Mouse (Mus musculus): ENCODE results near the gene Neu2.

- no peak for TF ChIP-seq CTCF (IDR thresholded peaks at IDR 0.05; ENCODE audit: low read depth, low read length)
- no peak for TF ChIP-seq GATA1 (IDR thresholded peaks at IDR 0.05; ENCODE audit: borderline replicate concordance, low read length)
- no peak for TF ChIP-seq TAL1 (conservative IDR thresholded peaks at IDR 0.05; ENCODE audit: low read depth, low read length)
- TF ChIP-seq POLR2AphosphoS5 (IDR thresholded peaks at IDR 0.05; ENCODE audit: insufficient replicate concordance, low read depth, low read length) = no peak
These were observed 80.3 kb downstream of the Neu2 start for GRCm38 (mm10) chr1:87589980-87590379.
